Mouse (Mus musculus) embryonic fibroblast, embryonic 13.5 days (primary cell): ENCODE data around the gene Nlgn2. TPM values are rescaled to one million over a fixed set of nuclear protein-coding genes. Genes with fewer than 3 reads are reported as not detected.
A peak's percentile ranks its signal among the peaks of the same experiment; 100 is the strongest.

Source experiments
- H3K27ac ChIP-seq: 2 replicates; pipeline ENCODE4 v1.5.1; 2012; ENCODE audit warnings: low read length, control low read depth, inconsistent platforms; ENCODE audit not compliant: insufficient read depth
- H3K4me1 ChIP-seq: 2 replicates; pipeline ENCODE4 v1.6.1; 2011; ENCODE audit warnings: low read length; ENCODE audit not compliant: control insufficient read depth, insufficient read depth
- H3K4me3 ChIP-seq: 2 replicates; pipeline ENCODE4 v1.5.1; 2011; ENCODE audit warnings: mild to moderate bottlenecking, control low read depth, low read length; ENCODE audit not compliant: insufficient read depth
- CTCF ChIP-seq: IDR thresholded peaks from 2 replicates; pipeline ENCODE4 v1.5.1; 2011; ENCODE audit warnings: mild to moderate bottlenecking, control low read depth, low read length, moderate library complexity, borderline replicate concordance; ENCODE audit not compliant: insufficient read depth
- POLR2A ChIP-seq: IDR thresholded peaks from 2 replicates; pipeline ENCODE4 v1.6.1; 2011; ENCODE audit warnings: low read depth, mild to moderate bottlenecking, control low read depth, low read length, moderate library complexity
- polyA plus RNA-seq: library from polyadenylated mRNA; stranded (reverse); fragments of >200 nt; gene quantifications from 2 replicates; pipeline ENCODE4 v1.2.4, GENCODE M21; 2011; ENCODE audit warnings: low read depth; ENCODE audit not compliant: missing spikeins, insufficient read length

The Nlgn2 gene
- polyA plus RNA-seq, 1 experiment = 42.0 TPM

- TF ChIP-seq CTCF (no peak), POLR2A (no peak)
- peaks cover 2% of the 10 kb centered on the region; the same call in 1 of the 2 replicates for H3K4me1 ChIP-seq
- no peak overlapping the region for H3K4me3 ChIP-seq
- H3K27ac ChIP-seq = no peak overlapping the region
Measured at GRCm38 (mm10) chr11:69806378-69806777, 31.2 kb downstream of the Nlgn2 start.

DNA sequence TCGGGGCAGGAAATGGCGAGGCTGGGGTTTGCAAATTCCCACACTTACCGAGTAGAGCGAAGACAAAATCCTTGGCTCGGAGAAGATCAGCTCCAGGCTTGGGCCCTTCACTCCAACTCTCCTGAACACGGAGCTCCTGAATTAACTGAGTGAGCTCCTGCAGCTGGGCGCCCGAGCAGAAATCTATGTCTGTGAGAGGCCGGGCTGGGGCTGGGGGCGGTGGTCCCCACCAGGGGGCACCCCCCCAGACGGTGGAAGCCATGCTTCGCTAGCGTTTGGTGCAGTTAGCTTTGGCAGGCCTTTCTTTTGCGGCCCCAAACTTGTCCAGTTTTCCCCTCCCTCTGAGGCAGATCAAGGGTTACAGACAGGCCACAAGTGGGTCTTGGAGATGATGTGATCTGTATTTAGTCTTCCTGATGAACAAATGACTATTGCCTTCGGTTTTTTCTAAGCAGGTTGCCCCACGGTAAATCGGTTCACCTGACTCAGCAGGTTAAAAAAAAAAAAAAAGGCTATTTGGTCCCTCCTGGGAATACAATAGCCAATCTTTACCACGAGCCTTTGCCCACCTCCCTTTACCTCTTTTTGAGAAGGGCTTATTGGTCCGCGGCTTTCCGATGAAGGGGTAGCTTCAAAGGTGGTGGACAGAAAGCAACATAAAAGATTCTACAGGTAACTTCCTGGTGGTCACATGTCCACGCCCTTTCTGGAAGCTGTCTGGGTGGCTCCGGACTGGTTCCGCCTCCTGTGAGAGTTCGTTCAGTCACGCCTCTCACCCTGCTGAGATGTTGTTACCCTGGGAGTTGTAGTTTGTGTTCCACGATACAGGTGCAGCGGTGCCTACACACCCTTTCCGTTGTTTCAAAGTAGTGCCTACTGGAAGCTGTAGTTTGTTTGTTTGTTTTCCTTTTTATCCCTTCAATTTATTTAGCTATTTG lies 32.3 kb downstream of the Nlgn2 start, which contains the start of gene Tmem102:
Gene Tmem102, minus strand, starts transcription at position 653 of the 938 bp plus-strand sequence.
- TF ChIP-seq CTCF = no peak
- TF ChIP-seq POLR2A = no peak

GRCm38 (mm10) chr11:69804652-69804940 lies 33.0 kb downstream of the Nlgn2 start:
- H3K4me1 ChIP-seq = peaks cover 7% of the 10 kb centered on the region
- no peak for TF ChIP-seq POLR2A
- no peak for TF ChIP-seq CTCF
- no peak overlapping the region for H3K4me3 ChIP-seq
- no peak overlapping the region for H3K27ac ChIP-seq

More for the DNA sequence above, 32.3 kb downstream of the Nlgn2 start, which contains the start of gene Tmem102:
- no peak within 1 kb of the TSS for H3K27ac ChIP-seq
- peaks cover 4% of the 10 kb centered on the region; the same call in 1 of the 2 replicates for H3K4me1 ChIP-seq
- H3K4me3 ChIP-seq = no peak within 1 kb of the TSS

- Histone ChIP-seq H3K27ac (no peak overlapping the region), H3K4me3 (peak overlapping the region; percentile 12), H3K4me1 (peaks cover 7% of the 10 kb centered on the region)
- TF ChIP-seq POLR2A (peak; percentile 18; the same call in 1 of the 2 replicates), CTCF (peak; percentile 54)
Measured at GRCm38 (mm10) chr11:69803786-69804651, 33.6 kb downstream of the Nlgn2 start.

DNA sequence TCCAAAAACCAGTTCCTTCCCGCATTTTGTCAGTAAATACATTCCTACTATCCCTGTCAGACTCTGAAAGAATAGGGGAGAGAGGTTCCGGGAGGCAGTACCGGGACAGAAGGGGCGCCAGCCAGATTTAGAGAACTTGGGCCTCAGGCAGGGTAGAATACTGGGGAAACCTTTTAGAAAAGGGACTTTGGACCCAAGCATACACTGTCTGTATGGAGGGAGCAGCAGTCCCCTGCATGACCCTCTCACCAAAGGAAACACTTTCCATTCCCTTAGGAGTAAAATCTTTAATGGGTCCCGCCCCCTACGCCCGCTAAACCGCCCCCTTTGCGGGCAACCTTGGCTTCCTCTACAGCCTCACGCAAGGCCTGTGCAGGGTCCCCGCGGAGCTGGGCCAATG lies 34.3 kb downstream of the Nlgn2 start:
- Histone ChIP-seq H3K4me3 (peak overlapping the region; percentile 12; the same call in 1 of the 2 replicates), H3K27ac (no peak overlapping the region), H3K4me1 (peaks cover 7% of the 10 kb centered on the region)
- TF ChIP-seq POLR2A = no peak; the same call in 1 of the 2 replicates
- TF ChIP-seq CTCF = no peak

GRCm38 (mm10) chr11:69802648-69803105 lies 34.9 kb downstream of the Nlgn2 start:
- TF ChIP-seq CTCF = no peak
- peak; percentile 64; the same call in 1 of the 2 replicates for TF ChIP-seq POLR2A
- H3K4me3 ChIP-seq = peak overlapping the region; percentile 42
- no peak overlapping the region for H3K27ac ChIP-seq
- H3K4me1 ChIP-seq = peaks cover 7% of the 10 kb centered on the region

GRCm38 (mm10) chr11:69801379-69801977 lies 36.1 kb downstream of the Nlgn2 start, which contains the start of gene Fgf11:
TSS of gene Fgf11 (minus strand) at chr11:69801857.
- H3K4me1 ChIP-seq = peaks cover 7% of the 10 kb centered on the region
- peak within 1 kb of the TSS; percentile 42 for H3K4me3 ChIP-seq
- TF ChIP-seq POLR2A = no peak
- no peak for TF ChIP-seq CTCF
- H3K27ac ChIP-seq = no peak within 1 kb of the TSS

- TF ChIP-seq POLR2A = no peak
- TF ChIP-seq CTCF = no peak
- Histone ChIP-seq H3K4me1 (peaks cover 7% of the 10 kb centered on the region), H3K4me3 (0 out of 2 replicates have a peak overlapping the region, but pooled peaks have one; percentile 2), H3K27ac (no peak overlapping the region)
Measured at GRCm38 (mm10) chr11:69800392-69801197, 37.0 kb downstream of the Nlgn2 start.

DNA sequence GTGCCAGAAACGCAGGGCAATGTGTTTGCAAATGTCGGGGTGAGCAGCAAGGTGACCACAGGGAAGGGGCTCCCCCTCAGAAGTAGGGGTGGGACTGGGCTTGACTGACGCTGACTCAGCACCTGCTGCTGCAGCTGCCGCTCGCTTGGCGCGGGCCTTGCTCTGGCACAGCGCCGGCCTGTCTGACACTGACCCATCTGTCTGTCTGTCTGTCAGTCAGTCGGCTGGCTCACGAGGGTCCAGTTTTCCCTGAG lies 37.5 kb downstream of the Nlgn2 start:
- TF ChIP-seq POLR2A = no peak
- TF ChIP-seq CTCF = no peak
- Histone ChIP-seq H3K4me3 (no peak overlapping the region), H3K27ac (no peak overlapping the region), H3K4me1 (peaks cover 7% of the 10 kb centered on the region)
